Comparison of ENCODE assay signal across 22 mouse cellular contexts in genomic region chr10:119548774-119549173, GRCm38 (mm10).
"Had no signal": no experiment of that assay in that cellular context is flagged by ENCODE, and none has a peak within 500 bp of the region (broad histone marks: within the 10 kb centered on the region; RNA-seq: fewer than 3 reads in every experiment).

No protein-coding gene starts in this region.

- H3K9me3 ChIP-seq: heart, embryonic 13.5 days; heart, embryonic 15.5 days; hindbrain, embryonic 13.5 days; hindbrain, embryonic 15.5 days; kidney, embryonic 15.5 days; limb, embryonic 13.5 days; limb, embryonic 15.5 days had no signal

- H3K27ac ChIP-seq: heart, adult 2 months; heart, embryonic 13.5 days; heart, embryonic 15.5 days; hindbrain, embryonic 13.5 days; hindbrain, embryonic 15.5 days; hindbrain, postnatal 0 days; kidney, embryonic 15.5 days; kidney, postnatal 0 days; limb, embryonic 13.5 days; limb, embryonic 15.5 days had no signal

- H3K4me3 ChIP-seq: heart, adult 2 months; heart, embryonic 13.5 days; heart, embryonic 15.5 days; hindbrain, embryonic 13.5 days; hindbrain, embryonic 15.5 days; kidney, embryonic 15.5 days; limb, embryonic 13.5 days; limb, embryonic 15.5 days had no signal

- DNase-seq: gastrocnemius, postnatal 14 days; gastrocnemius, postnatal 36 days; heart, adult 2 months; heart, postnatal 14 days; heart, postnatal 36 days; kidney, adult 11 months; kidney, adult 2 months; kidney, adult 9 months; kidney, postnatal 14 days; kidney, postnatal 36 days; layer of hippocampus, adult 9-11 months; layer of hippocampus, postnatal 36 days; left cerebral cortex, postnatal 4 days had no signal

- H3K4me2 ChIP-seq: hindbrain, embryonic 13.5 days; hindbrain, embryonic 15.5 days; kidney, embryonic 15.5 days; limb, embryonic 13.5 days; limb, embryonic 15.5 days had no signal

- H3K36me3 ChIP-seq: heart, embryonic 13.5 days; heart, embryonic 15.5 days; hindbrain, embryonic 13.5 days; hindbrain, embryonic 15.5 days; kidney, embryonic 15.5 days; limb, embryonic 13.5 days; limb, embryonic 15.5 days had no signal

- H3K9ac ChIP-seq: heart, embryonic 13.5 days; heart, embryonic 15.5 days; hindbrain, embryonic 13.5 days; hindbrain, embryonic 15.5 days; kidney, embryonic 15.5 days; limb, embryonic 13.5 days; limb, embryonic 15.5 days had no signal

- H3K27me3 ChIP-seq: heart, embryonic 13.5 days; heart, embryonic 15.5 days; hindbrain, embryonic 13.5 days; hindbrain, embryonic 15.5 days; kidney, embryonic 15.5 days; limb, embryonic 13.5 days; limb, embryonic 15.5 days had no signal

- H3K4me1 ChIP-seq: kidney, embryonic 15.5 days; limb, embryonic 13.5 days; limb, embryonic 15.5 days had no signal

- ATAC-seq: hindbrain, postnatal 0 days had no signal
